Mouse (Mus musculus) kidney, postnatal 36 days (tissue): ENCODE data around the gene Dirc2.

Experiments
- DNase-seq, 2 experiments: peaks; one replicate each; pipeline ENCODE4 v3.0.0; 2021 to 2022; ENCODE audit warnings: mixed read lengths in 2 of 2

Dirc2 gene

GRCm38 (mm10) chr16:35768785-35769642 is at the start of gene Dirc2:
TSS of gene Dirc2 (minus strand) at chr16:35769356.
- DNase-seq, result peak; percentile 70 to 84

DNA sequence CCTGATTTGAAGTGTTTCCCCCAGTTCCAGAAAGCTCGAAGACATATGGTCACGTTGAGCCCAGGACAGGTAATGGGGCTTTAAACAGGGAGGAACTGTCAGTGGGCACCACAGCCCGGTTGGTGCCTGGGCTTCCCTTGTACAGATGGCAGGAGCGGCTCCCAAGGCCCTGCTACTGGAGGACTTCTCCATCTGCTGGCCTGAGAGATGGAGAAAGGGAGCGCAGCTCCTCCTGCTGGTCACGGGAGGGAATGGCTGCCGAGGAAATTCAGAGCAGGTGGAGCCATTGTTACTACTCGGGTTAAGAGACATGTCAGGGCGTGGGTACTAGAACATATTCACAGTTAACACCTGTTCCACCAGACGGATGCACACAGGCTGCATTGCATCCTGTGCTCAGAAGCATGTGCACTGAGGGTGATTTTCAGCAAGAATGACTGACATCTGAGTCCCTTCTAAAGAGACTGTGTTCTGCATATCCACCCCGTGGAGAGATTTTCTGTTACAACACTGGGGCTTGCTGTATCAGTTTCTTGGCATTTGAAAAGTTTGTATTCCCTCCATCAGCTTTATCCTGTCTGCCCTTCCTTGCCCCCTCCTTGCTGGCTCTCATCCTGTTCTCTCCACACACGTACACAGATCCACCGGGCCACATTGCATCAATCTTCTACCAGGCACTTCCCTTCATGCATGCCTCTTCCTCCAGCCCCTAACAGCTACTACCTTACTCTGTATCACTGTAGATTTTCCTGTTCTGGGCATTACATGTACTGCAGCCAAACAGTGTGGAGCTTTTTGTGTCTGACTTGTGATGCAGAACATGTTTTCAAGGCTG is 48.3 kb upstream of the Dirc2 start:
- DNase-seq, result peak; percentile 76 to 87

GRCm38 (mm10) chr16:35813119-35813518 is 44.0 kb upstream of the Dirc2 start:
- DNase-seq, result no peak

- no peak for DNase-seq
Measured at GRCm38 (mm10) chr16:35808838-35809237, 39.7 kb upstream of the Dirc2 start.

- DNase-seq, result peak; percentile 15 to 67
Measured at GRCm38 (mm10) chr16:35807663-35807992, 38.5 kb upstream of the Dirc2 start.

- no peak for DNase-seq
Measured at GRCm38 (mm10) chr16:35806973-35807662, 38.0 kb upstream of the Dirc2 start.

DNA sequence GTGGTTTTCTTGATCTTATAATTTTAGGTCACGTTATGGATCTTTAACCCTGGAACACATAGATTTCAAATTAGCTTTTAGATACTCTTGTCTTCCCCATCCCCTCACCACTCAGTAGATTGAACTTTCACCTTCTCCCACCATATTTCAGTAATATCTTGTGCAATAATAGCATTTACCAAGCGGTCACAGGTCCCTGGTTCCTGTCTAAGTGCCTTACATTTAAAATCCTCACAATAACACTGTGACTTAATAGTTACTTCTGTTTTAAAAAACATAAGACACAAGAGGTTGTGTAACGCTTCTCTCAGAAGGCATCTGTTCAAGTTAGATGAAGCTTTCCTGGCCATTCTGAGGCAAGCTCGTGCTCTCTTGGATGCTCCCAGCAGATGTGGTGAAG is 34.6 kb upstream of the Dirc2 start:
- DNase-seq, result no peak

DNA sequence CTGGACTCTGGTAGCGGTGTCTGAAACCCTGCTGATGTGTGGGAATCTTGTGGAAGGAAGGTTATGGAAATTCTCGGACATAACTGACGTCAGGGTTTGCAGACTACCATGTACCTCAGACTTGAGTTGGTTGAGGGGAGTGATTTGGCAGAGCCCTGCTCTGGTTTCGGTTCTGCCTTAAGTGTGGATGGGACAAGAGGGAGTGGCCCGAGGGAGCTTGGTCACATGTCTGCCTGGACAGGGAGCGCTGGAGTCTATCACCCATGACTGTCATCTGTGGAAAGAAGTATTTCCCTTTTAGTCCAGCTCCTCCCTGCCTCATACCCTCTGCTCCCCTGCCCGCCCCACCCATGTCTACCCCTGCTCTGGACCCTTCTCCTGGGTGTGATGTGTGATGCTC is 33.0 kb upstream of the Dirc2 start:
- DNase-seq, result no peak

DNA sequence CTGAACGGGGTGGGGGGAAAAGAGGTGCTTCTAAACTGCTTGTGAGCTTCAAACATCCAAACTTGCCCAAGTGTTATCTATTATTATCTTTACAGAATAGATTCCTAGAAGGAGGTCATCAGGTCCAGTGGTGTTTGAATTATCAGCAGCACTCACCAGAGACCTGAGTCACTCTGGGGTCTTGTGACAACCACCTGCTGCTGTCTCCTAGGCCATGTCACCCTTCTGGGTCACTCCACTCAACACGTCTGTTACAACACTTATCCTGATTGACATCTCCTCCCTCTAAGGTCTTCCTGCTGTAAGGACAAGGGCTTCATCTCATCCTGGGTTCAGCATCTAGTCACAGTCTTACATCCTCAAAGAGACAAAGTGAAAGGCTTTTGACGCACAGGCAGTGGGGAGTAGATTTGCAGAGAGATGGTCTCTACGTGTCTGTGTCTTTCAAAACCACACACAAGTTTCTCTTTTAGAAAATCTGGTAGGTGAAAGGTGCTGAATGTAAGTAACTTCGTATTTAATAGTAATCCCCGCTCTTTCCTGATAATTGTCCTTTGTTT is 22.9 kb upstream of the Dirc2 start:
- no peak for DNase-seq

DNA sequence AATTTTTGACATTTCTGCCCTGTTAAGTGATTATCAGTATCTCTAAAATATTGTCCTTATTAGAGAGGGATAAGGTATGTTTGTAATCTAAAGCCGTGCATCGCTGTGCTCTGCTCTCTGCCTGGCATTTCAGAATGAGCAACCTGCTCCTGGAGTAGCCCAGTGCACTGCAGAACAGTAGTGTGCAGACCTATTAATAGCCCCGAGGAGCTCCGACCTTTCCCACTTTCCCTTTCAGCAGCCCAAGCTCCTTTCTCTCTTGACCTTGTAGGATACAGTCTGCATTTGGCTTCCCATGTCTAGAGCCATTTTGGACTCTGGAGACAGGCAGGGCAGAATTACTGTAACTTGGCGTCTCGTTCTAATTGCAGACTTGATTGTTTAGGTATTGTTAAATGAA is 19.2 kb upstream of the Dirc2 start:
- no peak for DNase-seq

GRCm38 (mm10) chr16:35787568-35788189 is 18.5 kb upstream of the Dirc2 start:
- DNase-seq, result no peak

GRCm38 (mm10) chr16:35787163-35787562 is 18.0 kb upstream of the Dirc2 start:
- no peak for DNase-seq

- no peak for DNase-seq
Measured at GRCm38 (mm10) chr16:35784134-35784725, 15.1 kb upstream of the Dirc2 start.

DNA sequence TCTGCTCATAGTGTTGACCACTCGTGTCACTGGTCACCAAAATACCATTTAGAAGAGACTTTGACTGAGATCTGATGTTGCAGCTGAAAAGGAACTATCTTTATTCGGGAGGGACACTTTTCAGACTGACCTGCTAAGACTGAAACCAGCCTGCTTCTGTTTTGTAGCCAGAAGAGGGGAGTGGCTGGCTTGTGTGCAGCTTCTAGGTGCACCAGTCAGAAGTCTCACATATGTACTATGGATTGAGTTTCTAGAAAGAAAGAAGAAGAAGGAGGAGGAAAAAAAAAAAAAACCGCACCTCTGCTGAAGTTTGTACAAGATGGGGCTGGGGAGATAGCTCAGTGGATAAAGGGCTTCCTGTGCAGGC is 14.0 kb upstream of the Dirc2 start:
- no peak for DNase-seq

- no peak for DNase-seq
Measured at GRCm38 (mm10) chr16:35782451-35783206, 13.5 kb upstream of the Dirc2 start.

GRCm38 (mm10) chr16:35781651-35782050 is 12.5 kb upstream of the Dirc2 start:
- no peak for DNase-seq

DNA sequence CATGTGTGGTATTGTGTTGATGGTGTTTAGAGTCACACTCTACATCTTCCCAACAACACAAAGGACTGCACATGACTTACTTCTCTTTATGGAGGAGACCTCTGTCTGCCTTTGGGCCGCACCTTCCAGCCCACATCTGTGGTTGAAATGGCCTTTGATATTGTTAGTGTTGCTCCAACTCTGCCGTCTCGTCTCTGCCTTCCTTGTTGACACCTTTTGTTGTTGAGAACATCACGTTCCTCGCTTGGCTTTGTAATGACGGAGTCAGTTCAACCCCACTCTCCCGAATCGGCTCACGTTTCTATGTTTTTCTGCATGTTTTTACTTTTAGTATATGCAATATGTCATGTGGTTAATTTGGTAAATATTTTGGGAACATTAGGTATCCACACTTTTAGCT is 11.9 kb upstream of the Dirc2 start:
- DNase-seq, result no peak

- DNase-seq, result no peak
Measured at GRCm38 (mm10) chr16:35779681-35780080, 10.5 kb upstream of the Dirc2 start.

DNA sequence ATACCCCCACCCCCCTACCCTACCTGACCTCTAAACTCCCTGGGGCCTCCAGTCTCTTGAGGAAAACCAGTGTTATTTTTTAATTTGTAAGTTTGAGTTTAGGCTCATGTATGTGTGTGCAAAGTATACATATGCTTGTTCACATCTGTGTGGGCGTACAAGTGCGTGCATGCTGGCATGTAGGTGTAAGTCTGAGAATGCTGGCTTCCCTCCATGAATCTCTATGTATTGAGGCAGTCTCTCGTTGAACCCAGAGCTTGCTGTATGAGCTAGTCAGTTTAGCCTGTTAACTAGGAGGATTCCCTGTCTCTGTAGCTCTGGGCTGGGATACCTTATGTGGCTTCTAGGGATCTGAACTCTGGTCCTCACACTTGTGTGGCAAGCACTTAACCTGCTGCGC is 8.6 kb upstream of the Dirc2 start:
- DNase-seq, result no peak

DNA sequence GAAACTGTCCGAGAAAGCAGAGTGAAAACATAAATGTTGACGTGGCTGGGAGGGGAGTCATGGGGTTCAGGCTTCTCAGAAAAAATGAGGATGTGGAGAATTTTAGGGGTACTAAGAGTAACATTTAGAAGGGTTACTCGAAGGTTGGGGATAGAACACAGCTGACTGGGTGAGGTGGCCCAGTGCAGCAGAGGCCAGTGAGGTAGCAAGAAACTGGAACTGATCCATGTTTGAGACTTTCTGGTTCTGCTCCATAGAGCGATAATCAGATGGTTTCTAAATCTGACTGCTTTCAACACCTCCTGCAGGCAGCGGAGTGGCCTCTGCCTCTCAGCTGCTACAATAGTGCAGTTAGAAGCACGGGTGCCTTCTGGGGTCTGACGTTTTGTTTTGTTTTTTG is 7.6 kb upstream of the Dirc2 start:
- DNase-seq, result no peak

DNA sequence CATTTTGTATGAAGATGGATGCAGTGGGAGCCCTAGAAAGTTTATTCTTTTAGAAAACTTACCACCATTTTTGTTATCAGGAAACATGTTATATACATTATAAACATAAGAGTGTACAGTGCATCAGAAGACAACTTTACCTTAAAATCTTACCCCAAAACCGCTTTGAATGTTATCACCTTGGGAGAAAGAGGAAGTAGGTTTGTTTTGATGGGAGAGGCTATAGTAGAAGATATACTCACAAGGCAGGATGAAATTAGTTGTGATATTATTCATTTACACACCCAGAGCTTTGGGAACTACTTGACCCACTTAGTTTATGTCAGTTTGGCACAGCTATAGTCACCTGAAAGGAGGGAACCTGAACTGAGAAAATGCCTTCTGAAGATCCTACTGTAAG is 6.7 kb upstream of the Dirc2 start:
- no peak for DNase-seq

GRCm38 (mm10) chr16:35772598-35772997 is 3.4 kb upstream of the Dirc2 start:
- DNase-seq, result no peak
